Mouse (Mus musculus): ENCODE measurements around the gene Rhbdd3. TPM values are rescaled to one million over a fixed set of nuclear protein-coding genes. Genes with fewer than 3 reads are reported as not detected.
"Not testable (repeated sequence)": the region's sequence is repeated elsewhere in the genome, so short reads cannot be mapped to it uniquely, and the experiment has no call there.

Rhbdd3 gene
- polyA plus RNA-seq, 1 experiment from 2014 or later: 30.4 TPM

DNA sequence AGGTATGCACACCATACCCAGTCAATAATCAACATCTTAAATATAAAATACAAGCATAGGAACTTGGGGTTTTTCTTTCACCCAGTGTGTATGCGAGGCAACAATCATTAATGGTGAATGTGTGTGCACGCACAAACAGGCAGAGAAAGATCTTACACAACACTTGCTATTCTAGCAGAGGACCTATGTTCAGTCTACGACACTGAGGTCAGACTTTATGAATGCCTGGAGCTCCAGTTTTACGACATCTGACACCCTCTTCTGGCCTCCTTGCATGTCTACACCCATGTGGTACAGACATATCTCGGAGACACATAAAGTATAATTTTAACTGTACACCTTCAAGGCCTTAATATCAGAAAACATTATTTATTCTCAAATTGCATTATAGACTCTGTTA lies 21.9 kb upstream of the Rhbdd3 start:
- H3K9me3 ChIP-seq (ENCODE audit: control insufficient read depth, low read length); H3K4me2 ChIP-seq (ENCODE audit: low read length); DNase-seq (ENCODE audit: low spot score); H3K27ac ChIP-seq (ENCODE audit: low read depth); ATAC-seq (replicated peaks; ENCODE audit: low FRiP score, low TSS enrichment, low read depth); H3K27me3 ChIP-seq (replicated peaks; ENCODE audit: control insufficient read depth, insufficient read depth, low read length); H3K9ac ChIP-seq (ENCODE audit: low read length); H3K4me1 ChIP-seq (replicated peaks; ENCODE audit: control insufficient read depth, insufficient read depth, low read length); H3K4me3 ChIP-seq (ENCODE audit: low read depth, low read length): not testable (repeated sequence)
- 78% methylated on average over 4 of the region's 5 CpGs for WGBS
- H3K36me3 ChIP-seq (ENCODE audit: control insufficient read depth, insufficient read depth, low read length): peaks cover 83% of the 10 kb centered on the region

DNA sequence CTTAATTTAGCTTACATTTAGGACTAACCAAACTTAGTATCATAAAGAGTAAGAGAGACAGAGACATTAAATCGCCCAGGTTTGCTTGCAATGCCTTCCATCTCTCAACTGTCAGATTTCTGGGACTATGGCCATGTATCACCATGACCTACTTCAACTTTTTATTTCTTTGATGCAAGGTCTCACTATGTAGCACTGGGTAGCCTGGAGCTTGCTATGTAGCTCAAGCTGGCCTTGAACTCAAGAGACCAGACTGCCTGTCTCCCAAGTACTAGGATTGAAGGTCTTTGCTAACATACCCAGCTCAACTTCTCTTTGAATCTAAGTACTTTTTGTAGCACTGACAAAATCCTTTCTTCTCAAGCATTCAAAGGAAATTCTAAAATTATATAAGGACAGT lies 9.6 kb upstream of the Rhbdd3 start:
- Histone ChIP-seq H3K36me3 (ENCODE audit: control insufficient read depth, insufficient read depth, low read length) (peaks cover 95% of the 10 kb centered on the region), H3K4me1 (replicated peaks; ENCODE audit: control insufficient read depth, insufficient read depth, low read length) (no peaks in the 10 kb centered on the region; the same call in 1 of the 2 replicates)
- ATAC-seq (replicated peaks; ENCODE audit: low FRiP score, low TSS enrichment, low read depth): no peak

DNA sequence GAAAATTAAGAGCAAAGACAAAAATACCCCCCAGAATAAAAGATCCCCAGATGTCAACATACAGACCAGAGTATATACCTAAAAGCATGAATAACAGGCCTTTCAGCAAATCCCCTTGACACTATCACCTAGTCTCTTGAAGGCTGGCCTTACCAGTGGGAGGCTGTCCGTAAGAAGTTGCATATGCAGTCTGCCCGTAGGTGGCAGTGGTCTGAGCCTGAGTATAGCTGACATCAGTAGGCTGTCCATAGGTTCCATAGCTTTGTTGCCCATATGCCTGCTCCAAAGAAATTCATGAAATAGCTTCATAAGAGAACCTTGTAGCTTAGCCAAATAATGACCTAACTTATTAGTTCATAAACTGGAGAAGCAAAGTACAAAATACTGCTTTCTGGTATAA lies 7.0 kb upstream of the Rhbdd3 start:
- no peaks in the 10 kb centered on the region for H3K27me3 ChIP-seq (replicated peaks; ENCODE audit: control insufficient read depth, insufficient read depth, low read length)
- WGBS: 56% methylated on average over 2 of the region's 2 CpGs
- ATAC-seq (replicated peaks; ENCODE audit: low FRiP score, low TSS enrichment, low read depth) (no peak), DNase-seq (ENCODE audit: low spot score) (no peak)
- no peak overlapping the region for H3K4me3 ChIP-seq (ENCODE audit: low read depth, low read length)
- H3K4me2 ChIP-seq (ENCODE audit: low read length): no peak overlapping the region
- H3K9me3 ChIP-seq (ENCODE audit: control insufficient read depth, low read length): no peaks in the 10 kb centered on the region
- peaks cover 69% of the 10 kb centered on the region for H3K36me3 ChIP-seq (ENCODE audit: control insufficient read depth, insufficient read depth, low read length)
- no peak overlapping the region for H3K27ac ChIP-seq (ENCODE audit: low read depth)
- H3K9ac ChIP-seq (ENCODE audit: low read length): no peak overlapping the region
- peaks cover 6% of the 10 kb centered on the region for H3K4me1 ChIP-seq (replicated peaks; ENCODE audit: control insufficient read depth, insufficient read depth, low read length)

More for the DNA sequence above, 9.6 kb upstream of the Rhbdd3 start:
- DNase-seq (ENCODE audit: low spot score): no peak
- Histone ChIP-seq H3K9ac (ENCODE audit: low read length) (no peak overlapping the region), H3K9me3 (ENCODE audit: control insufficient read depth, low read length) (no peaks in the 10 kb centered on the region), H3K4me2 (ENCODE audit: low read length) (no peak overlapping the region), H3K27ac (ENCODE audit: low read depth) (no peak overlapping the region), H3K4me3 (ENCODE audit: low read depth, low read length) (no peak overlapping the region), H3K27me3 (replicated peaks; ENCODE audit: control insufficient read depth, insufficient read depth, low read length) (no peaks in the 10 kb centered on the region)
- whole genome bisulfite sequencing: 95% methylated on average over 1 of the region's 1 CpGs

DNA sequence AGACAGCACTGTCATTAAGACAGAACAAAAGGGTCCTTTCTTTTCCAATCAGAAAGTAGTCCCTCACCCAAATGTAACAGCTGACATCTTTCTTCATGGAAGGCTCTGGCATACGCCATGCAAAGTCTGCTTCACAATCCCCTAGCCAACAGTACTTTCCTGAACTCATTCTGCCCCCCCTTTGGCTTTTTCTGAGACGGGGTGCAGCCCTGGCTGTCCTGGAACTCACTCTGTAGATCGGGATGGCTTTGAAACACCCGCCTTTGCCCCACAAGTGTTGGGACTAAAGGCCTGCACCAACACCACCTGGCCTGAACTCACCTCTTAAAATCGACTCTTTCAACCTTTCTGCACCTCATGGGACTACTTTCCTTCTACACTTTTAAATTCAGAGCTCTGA lies 2.8 kb upstream of the Rhbdd3 start:
- H3K4me1 ChIP-seq (replicated peaks; ENCODE audit: control insufficient read depth, insufficient read depth, low read length): peaks cover 22% of the 10 kb centered on the region
- H3K4me2 ChIP-seq (ENCODE audit: low read length): no peak overlapping the region
- peaks cover 30% of the 10 kb centered on the region for H3K36me3 ChIP-seq (ENCODE audit: control insufficient read depth, insufficient read depth, low read length)
- H3K9ac ChIP-seq (ENCODE audit: low read length): no peak overlapping the region
- no peak overlapping the region for H3K4me3 ChIP-seq (ENCODE audit: low read depth, low read length)
- no peak overlapping the region for H3K27ac ChIP-seq (ENCODE audit: low read depth)
- no peak for DNase-seq (ENCODE audit: low spot score)
- no peaks in the 10 kb centered on the region for H3K27me3 ChIP-seq (replicated peaks; ENCODE audit: control insufficient read depth, insufficient read depth, low read length)
- no peaks in the 10 kb centered on the region for H3K9me3 ChIP-seq (ENCODE audit: control insufficient read depth, low read length)
- 76% methylated on average over 5 of the region's 5 CpGs for WGBS
- ATAC-seq (replicated peaks; ENCODE audit: low FRiP score, low TSS enrichment, low read depth): no peak

DNA sequence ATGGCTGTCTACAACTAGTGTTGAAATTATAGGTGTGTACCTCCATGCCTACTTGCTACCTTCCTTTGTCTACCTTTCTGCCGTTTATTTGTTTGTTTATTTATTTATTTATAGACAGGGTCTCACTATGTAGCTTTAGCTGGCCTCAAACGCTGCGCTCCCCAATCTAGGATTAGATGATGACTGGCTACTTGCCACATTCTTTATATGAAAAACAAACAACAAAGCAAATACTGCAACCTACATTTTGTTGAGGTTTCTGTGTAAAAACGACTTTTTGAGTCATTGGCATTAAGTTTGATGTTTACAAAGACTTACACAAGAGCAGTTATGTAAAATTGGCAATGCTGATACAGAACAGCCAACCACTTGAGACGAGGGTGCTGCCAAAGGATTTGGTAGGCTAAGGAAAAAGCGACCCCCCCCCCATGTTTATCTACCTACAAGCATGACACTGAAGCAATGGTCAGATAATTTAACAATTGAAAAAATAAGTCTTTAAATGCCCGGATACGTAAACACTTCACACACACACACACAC lies 2.2 kb upstream of the Rhbdd3 start:
- WGBS: 62% methylated on average over 8 of the region's 8 CpGs
- no peak for ATAC-seq (replicated peaks; ENCODE audit: low FRiP score, low TSS enrichment, low read depth)

DNA sequence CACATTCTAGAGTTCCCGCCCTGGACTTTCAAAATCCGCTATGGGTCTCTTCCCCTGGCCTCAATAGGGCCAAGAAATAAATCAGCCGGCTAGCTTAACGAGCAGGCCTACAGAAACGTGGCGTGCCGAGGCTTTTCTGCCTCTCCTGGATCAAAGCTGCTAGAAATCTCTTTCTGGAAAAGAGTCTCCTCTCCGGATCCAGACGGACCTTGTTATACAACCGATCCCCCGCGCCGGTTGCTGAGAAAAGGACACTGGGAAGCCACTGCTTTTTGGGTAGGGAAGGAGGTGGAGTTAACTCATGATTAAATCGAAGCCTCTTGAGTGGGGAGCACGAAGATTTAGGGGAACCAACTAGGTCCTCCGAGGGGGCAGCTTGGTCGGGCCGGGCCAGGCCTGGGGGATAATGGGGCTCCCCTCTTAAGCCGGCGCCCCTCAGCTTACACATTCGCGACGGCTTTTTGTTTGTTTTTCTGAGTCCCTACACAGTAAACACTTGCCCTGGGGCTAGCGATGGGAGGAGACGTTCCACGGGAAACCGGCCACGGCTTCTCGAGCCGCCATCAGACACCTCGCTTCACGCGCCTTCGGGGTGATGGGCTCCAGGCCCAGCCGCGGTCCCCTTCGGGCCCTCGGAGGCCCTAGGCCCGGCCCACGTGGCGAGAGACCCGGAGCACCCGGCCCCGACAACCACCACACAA lies 541 bp upstream of the Rhbdd3 start:
- peak; percentile 70 for DNase-seq (ENCODE audit: low spot score)
- no peaks in the 10 kb centered on the region for H3K9me3 ChIP-seq (ENCODE audit: control insufficient read depth, low read length)
- H3K4me2 ChIP-seq (ENCODE audit: low read length): peak overlapping the region; percentile 94
- under 1% methylated on average over 44 of the region's 44 CpGs for WGBS
- H3K27me3 ChIP-seq (replicated peaks; ENCODE audit: control insufficient read depth, insufficient read depth, low read length): no peaks in the 10 kb centered on the region
- H3K4me3 ChIP-seq (ENCODE audit: low read depth, low read length): peak overlapping the region; percentile 99
- ATAC-seq (replicated peaks; ENCODE audit: low FRiP score, low TSS enrichment, low read depth): no peak
- H3K27ac ChIP-seq (ENCODE audit: low read depth): peak overlapping the region; percentile 99
- H3K36me3 ChIP-seq (ENCODE audit: control insufficient read depth, insufficient read depth, low read length): peaks cover 8% of the 10 kb centered on the region
- H3K4me1 ChIP-seq (replicated peaks; ENCODE audit: control insufficient read depth, insufficient read depth, low read length): peaks cover 25% of the 10 kb centered on the region
- H3K9ac ChIP-seq (ENCODE audit: low read length): peak overlapping the region; percentile 100

More for the DNA sequence above, 2.2 kb upstream of the Rhbdd3 start:
- Histone ChIP-seq H3K27ac (ENCODE audit: low read depth) (no peak overlapping the region), H3K36me3 (ENCODE audit: control insufficient read depth, insufficient read depth, low read length) (peaks cover 23% of the 10 kb centered on the region), H3K27me3 (replicated peaks; ENCODE audit: control insufficient read depth, insufficient read depth, low read length) (no peaks in the 10 kb centered on the region), H3K4me2 (ENCODE audit: low read length) (peak overlapping the region; percentile 94), H3K4me3 (ENCODE audit: low read depth, low read length) (peak overlapping the region; percentile 99; the same call in 1 of the 2 replicates), H3K9me3 (ENCODE audit: control insufficient read depth, low read length) (no peaks in the 10 kb centered on the region), H3K4me1 (replicated peaks; ENCODE audit: control insufficient read depth, insufficient read depth, low read length) (peaks cover 25% of the 10 kb centered on the region), H3K9ac (ENCODE audit: low read length) (peak overlapping the region; percentile 5; the same call in 1 of the 2 replicates)
- no peak for DNase-seq (ENCODE audit: low spot score)

DNA sequence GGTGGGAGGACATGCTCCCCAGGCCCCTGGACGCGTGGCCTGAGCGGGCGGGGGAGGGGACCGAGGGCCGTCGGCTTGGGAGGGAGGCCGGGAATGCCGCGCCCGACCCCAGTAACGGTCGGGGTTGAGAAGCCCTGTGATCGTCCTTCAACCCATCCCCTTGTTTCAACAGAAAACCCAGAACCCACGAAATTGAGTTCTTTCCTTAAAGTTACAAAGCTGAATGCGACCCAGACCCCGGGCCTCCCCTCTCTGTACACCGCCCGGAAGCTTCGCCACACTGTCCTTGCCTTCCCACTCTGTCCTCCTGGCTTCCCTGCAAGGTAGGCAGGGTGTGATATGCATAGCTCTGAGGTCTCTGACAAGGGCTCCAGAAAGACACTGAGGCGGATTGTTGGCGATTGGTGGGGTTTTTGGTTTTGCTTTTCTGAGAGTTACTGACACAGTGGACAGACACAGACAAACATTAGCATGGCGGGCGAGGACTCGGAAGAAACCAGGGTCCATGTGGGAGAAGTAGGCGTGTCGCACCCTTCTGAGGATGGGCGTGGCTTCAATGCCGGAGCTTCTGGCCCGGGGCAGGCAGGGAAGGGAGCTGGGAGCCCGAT lies 954 bp downstream of the Rhbdd3 start:
- ATAC-seq (replicated peaks; ENCODE audit: low FRiP score, low TSS enrichment, low read depth) (peak; percentile 77), DNase-seq (ENCODE audit: low spot score) (peak; percentile 96)
- peaks cover 14% of the 10 kb centered on the region for H3K36me3 ChIP-seq (ENCODE audit: control insufficient read depth, insufficient read depth, low read length)
- H3K27me3 ChIP-seq (replicated peaks; ENCODE audit: control insufficient read depth, insufficient read depth, low read length): no peaks in the 10 kb centered on the region
- H3K4me2 ChIP-seq (ENCODE audit: low read length): peak overlapping the region; percentile 93
- H3K9me3 ChIP-seq (ENCODE audit: control insufficient read depth, low read length): no peaks in the 10 kb centered on the region
- H3K27ac ChIP-seq (ENCODE audit: low read depth): peak overlapping the region; percentile 99
- H3K9ac ChIP-seq (ENCODE audit: low read length): peak overlapping the region; percentile 100
- WGBS: under 1% methylated on average over 31 of the region's 31 CpGs
- H3K4me3 ChIP-seq (ENCODE audit: low read depth, low read length): peak overlapping the region; percentile 99
- H3K4me1 ChIP-seq (replicated peaks; ENCODE audit: control insufficient read depth, insufficient read depth, low read length): peaks cover 25% of the 10 kb centered on the region

DNA sequence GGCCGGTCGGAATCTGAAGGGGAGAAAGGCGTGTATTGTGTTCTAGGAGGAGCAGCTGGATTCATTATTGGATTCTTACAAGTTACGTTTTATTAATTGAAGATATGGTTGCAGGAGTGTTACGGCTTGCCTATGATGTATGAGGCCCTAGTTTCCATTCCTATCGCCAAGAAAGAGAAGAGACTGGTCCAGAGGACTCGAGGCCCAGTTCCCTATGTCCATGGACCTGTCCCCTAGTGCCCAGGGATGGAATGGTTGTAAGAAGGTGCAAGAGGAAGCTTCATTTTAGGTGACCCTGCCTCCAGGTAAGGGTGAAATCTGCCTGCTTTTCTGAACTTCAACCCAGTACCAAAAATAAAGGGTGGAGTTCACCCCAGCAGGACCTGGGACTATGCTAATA lies 1.6 kb downstream of the Rhbdd3 start:
- Histone ChIP-seq H3K4me2 (ENCODE audit: low read length) (peak overlapping the region; percentile 93), H3K9me3 (ENCODE audit: control insufficient read depth, low read length) (no peaks in the 10 kb centered on the region), H3K4me1 (replicated peaks; ENCODE audit: control insufficient read depth, insufficient read depth, low read length) (peaks cover 25% of the 10 kb centered on the region), H3K27ac (ENCODE audit: low read depth) (peak overlapping the region; percentile 99), H3K36me3 (ENCODE audit: control insufficient read depth, insufficient read depth, low read length) (peaks cover 19% of the 10 kb centered on the region), H3K4me3 (ENCODE audit: low read depth, low read length) (peak overlapping the region; percentile 99), H3K27me3 (replicated peaks; ENCODE audit: control insufficient read depth, insufficient read depth, low read length) (no peaks in the 10 kb centered on the region), H3K9ac (ENCODE audit: low read length) (peak overlapping the region; percentile 100)
- DNase-seq (ENCODE audit: low spot score) (no peak), ATAC-seq (replicated peaks; ENCODE audit: low FRiP score, low TSS enrichment, low read depth) (no peak)
- under 1% methylated on average over 7 of the region's 7 CpGs for WGBS
